Mouse (Mus musculus): Measurements from ENCODE around the gene Macrod2.
A peak's percentile ranks its signal among the peaks of the same experiment; 100 is the strongest.

Macrod2 gene

DNA sequence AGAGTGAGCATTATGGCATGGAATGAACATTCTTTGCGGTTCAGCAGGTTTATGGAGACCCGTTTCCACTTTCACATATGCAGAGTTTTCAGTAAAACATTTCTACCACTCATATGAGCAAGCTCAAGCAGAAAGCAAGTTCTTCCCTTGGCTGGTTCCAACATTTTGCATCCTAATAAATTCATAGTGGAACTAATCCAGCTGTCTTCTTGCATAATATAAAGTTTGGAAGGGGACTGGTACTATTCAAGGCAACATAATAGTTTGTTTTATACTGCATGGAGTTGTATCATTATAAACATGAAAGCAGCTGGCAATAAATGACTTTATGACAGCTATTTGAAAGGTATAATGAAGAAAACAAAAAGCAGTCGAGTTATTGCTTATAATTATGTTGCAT lies 1320.0 kb downstream of the Macrod2 start:
- no peak for DNase-seq (ENCODE audit: low spot score)

DNA sequence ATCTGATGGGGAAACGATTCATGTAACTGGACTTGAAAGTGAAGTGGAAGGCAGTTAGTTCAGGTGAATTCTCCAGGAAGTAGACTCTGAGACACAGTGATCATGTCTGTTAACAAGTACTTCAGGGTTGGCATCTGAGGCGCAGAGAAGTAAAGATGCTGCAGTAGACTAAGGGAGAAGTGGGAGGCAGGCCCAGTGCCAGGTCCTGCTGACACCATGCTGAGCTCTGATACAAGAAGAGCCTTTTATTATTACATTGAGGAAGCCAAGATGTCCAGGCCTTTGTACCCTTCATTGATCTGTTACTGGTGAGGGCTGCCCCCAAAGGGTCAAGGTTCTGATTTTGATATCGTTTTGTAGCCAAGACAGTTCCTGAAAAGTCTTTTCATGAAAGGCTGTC lies 1327.4 kb downstream of the Macrod2 start:
- DNase-seq (ENCODE audit: low spot score), result no peak

DNA sequence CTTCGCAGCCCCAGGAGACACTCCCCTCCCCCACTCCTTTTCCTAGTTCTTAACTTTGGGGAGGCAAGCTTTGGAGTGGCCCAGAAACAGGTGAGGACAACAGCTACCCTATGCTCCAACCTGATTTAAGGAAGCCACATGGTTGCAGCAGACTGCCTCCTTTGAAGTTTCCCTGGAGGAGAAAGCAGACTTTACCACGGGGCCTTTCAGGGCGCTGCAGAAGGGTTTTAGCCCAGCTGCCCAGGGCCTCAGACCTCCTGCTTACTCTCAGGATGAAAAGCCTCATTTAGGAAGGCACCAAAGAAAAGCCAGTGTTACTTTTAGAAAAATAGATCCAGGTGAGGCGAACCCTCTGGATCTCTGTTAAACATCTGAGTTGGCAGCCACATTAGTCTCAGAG lies 1333.9 kb downstream of the Macrod2 start:
- DNase-seq (ENCODE audit: low spot score), result no peak

DNA sequence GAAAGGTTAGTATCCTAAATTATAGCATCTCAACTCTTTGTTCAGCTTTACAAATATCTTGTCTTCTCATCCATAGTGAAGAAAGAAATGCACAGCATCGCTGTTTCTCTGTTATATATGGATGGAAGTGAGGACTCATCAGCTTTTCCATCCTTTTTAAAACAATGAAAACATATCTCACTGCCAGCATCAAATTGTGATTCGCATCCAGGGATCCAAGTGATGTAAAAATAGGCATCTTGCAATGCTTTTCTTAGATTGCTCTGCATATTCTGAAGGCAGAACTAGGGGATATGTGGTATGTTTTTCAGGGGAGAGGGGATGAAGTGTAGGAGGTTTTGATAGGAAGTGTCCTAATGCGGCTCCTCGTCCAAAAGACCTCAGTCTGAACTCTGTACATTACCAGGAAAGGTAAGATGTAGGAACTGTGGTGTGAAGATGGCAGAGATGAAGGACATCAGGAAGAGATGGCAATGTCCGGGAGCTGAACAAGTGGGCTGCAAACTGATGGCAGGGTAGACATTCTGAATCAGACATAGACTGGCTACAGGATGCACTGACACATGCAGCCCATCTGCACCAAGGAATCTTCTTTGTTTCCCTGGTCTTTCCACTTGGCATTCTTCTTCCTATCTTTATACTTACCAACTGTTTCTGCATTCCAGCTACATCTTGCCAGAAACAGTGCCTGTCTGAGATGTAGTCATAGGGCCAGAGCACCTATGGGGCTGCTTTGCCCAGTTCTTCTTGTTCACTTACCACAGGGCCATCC lies 1341.8 kb downstream of the Macrod2 start:
- DNase-seq (ENCODE audit: low spot score), result no peak

DNA sequence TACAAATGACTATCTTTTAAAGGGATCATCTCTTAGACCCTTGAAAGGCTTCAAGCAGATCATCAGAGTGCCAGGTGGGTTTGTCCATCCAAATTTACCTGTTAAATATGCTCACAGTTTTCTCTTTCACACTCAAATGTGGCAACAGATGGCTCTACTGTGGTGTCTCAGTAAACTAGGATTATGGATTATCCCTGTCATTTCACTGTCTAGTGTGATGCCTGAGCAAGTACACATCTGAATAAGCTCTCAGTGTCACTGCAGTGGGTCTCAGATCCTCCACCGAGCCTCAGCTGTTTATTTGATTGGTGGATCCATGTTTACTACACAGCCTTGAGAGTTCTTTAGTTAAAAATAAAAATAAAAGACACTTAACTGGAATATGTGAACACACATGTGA lies 1343.6 kb downstream of the Macrod2 start:
- DNase-seq (ENCODE audit: low spot score), result no peak

DNA sequence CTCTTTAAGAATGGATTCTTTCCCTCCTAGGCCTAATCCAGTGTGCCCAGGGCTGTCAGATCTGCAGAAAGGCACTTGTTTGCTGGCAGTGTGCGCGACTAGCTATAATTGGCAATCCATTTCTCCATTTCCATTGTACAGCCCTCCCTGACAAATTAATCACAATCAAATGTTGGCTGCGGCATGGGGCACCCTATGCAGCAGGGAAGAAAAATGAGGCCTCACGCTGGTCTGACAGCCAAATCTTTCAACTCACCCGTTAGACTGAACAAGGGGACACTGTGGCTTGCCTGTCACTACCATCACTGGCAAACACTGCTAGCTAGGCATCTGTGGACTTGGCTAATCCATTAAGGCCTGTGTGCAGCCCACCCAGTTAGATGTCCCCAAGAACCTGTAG lies 1345.2 kb downstream of the Macrod2 start:
- DNase-seq (ENCODE audit: low spot score), result no peak

DNA sequence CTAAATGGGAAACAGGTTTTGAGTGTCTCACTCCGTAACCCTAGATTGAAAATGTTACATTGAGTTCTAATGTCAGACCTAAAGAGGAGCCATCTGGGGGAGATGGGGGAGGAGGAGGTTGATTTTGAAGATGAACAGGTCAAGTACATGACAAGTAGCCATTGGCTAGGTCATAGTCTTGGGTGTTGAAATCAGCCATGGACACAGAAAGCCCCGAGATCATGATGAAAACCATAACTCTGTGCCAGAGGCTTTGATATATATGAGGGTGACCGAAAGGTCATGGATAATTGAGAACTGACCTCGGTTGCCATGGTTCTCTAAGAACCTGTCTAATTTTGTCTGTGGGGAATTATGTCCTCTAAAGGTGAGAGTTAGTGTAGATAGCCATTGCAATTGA lies 1405.1 kb downstream of the Macrod2 start:
- no peak for DNase-seq (ENCODE audit: low spot score)

DNA sequence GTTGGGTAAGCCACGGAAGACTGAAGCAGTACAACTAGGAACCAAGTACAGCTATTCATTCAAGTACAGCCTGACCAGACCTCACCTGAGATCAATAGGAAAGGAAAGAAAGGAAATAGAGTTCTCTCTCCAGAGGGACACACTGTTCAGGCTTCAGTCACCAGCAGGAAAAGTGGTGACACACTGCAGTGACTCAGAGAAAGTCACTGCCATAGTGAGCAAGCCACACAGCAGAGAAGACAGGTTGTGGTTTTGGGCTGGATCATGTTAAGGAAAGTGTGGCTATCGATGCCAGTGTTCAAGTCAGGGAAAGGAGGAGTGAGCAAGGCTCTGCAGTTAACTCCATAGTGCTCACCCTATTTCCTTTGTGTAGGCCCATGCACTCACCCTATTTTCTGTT lies 1405.8 kb downstream of the Macrod2 start:
- DNase-seq (ENCODE audit: low spot score), result no peak

DNA sequence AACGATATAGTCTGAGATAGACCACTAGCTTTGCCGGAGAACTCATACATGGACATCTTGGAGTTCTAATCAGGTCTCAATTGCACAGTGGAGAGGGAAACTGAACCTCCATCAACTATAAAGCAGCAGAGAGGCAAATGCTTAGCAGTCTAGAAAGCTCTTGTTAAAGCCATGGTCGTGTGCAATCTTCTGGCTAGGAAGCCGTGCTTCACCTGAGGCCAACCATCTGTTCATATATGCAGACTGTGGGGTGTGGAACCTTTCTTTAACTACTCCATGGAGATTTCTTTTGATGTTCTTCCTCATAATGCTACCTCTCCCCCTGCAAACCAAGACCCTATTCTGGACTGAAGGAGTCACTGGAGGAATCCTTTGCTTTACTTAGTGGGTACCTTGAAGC lies 1421.2 kb downstream of the Macrod2 start:
- no peak for DNase-seq (ENCODE audit: low spot score)

DNA sequence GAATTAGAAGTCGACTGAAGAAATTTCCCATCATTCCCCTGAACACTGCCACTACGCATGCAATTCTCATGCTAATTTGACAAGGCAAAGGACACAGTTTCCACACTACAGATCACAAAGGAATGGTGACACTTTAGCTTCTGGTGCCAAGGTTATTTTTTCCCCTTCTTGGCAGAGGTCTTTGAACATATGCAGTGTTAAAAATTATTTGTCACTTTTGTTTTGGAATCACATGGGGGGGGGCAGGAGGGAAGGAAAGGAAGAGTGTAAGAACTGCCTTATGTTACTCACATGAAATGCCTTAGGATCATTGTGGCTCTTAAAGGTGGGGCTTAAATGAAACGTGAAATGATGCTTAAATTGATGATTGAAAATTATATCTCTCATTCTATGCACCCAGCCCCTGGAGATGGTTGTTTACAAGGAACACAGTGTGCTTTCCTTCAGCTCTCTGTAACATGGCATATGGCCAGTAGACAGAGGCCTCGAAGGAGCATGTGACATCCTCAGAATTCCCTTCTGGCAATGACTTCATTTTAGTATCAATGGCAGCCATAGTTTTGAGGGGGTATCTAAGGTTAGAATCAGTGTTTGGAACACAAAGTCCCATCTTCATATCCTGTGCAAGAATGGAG lies 1422.6 kb downstream of the Macrod2 start:
- no peak for DNase-seq (ENCODE audit: low spot score)

DNA sequence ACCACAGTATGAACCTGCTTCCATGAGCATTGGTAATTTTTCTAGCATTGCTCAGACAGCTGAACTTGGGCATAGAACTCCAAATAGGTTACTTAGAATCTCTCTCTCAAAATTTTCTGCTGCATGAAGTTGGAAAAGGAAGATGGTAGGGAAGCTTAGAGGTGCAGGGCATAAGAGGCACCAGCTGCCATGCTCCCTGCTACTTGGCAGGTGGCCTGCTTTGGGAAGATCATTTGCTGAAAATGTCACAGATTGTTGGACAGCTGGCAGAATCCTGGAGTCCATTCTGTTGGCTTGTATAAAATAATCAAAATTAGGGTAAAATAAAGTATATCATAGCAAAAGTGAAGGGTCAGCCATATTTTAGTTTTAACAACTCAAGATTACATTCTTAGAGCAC lies 1425.7 kb downstream of the Macrod2 start:
- no peak for DNase-seq (ENCODE audit: low spot score)

DNA sequence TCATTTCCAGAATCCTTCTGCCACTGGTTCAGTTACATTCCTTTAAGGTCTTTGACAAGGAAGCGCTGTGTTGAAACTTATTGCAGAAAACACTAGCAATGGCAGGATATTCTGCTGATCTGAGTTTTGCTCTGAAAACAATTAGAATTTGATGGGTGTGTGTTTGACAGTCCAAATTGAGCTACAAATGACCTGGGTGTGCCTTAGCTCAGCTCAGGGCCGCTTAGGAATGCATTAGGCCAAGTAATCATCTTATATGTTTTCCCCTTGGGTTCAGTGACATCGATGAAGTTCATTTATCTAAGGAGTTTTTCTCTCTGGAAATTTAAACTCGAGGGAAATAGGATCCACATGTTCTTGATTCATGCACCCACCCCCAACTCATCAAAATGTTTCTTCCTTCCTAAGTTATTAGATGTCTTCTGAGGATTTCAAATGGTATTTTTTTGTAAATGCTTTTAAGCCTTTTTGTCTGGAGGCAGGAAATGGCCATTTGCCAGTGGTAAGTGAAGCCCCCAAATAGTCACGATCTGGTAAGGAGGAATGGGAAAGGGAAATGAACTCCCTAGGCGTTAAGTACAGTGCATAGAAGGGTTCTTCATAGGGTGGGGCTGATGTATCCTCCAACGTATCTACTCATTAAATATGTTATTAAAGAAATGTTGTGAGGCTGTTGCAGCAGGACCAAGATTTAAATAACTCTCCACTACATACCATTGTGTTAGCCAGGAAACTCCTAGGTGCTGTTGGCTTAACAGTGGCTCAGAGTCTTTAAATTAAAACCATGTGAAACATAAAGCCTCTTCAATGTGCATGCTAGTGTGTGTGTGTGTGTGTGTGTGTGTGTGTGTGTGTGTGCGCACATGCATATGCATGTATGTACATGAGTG lies 1430.7 kb downstream of the Macrod2 start:
- DNase-seq (ENCODE audit: low spot score), result no peak

DNA sequence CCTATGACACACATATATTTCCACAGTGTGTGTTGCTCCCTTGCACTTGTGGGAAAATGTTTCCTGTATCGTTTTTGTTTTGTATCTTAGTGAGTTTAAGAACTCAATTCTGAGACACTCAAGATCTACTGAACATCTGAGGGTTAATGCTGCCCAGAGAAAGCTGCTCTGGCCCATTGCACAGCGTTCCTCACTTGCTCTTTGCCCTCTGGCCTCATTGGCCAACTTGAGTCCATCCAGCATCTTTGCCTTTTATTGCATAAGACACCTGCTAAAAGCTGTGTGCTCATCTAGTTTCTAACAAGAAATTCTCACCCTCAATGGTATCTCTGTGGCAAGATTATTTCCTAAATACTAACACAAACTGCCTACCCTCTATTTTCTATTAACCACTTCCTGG lies 1435.4 kb downstream of the Macrod2 start:
- DNase-seq (ENCODE audit: low spot score), result no peak

DNA sequence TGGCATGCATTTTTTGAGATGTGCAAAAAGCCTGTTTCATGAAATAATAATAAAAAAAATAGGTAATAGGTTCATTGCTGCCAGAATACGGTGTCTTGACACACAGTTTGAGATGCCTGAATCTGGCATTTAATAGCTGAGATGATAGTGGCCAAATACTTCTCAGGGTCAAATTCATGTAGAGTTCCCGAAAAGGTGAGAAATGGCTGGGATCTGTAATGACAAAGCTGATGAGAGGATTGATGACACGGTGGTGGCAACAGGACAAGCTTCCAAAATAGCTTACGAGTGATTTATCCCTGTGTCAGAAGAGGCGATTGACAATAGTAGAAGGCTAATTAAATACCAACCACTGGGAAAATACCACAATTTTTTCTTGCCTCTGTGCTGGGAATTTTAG lies 1436.4 kb downstream of the Macrod2 start:
- DNase-seq (ENCODE audit: low spot score), result no peak

DNA sequence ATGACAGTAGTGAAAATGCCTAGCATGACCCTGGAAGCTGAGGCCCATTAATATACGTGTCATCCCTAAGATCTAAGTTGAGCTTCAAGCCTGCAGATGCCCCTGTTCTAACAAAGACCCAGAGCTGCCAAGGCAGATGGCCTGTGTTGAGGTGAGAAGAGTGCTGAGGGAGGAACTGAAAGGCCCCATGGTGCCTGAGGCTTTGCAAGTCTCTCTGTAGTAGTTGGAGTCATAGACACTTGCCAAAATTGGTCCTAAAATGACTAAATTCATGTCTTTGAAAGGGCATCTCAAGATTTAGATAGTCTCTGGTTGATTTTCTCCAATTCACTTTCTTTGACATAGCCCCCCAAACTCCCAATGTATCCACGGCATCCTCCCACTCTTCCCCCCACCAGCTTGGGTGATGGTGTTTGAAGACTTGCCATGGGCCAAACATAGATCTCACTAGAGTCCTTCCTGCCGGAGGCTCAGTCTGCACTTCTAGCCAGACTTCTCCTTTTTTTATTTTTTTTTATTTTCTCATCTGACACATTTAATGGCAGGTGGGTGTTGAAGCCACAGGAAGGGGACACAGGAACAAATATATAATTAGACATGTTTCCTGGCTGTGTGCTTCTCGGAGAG lies 1439.2 kb downstream of the Macrod2 start:
- no peak for DNase-seq (ENCODE audit: low spot score)

DNA sequence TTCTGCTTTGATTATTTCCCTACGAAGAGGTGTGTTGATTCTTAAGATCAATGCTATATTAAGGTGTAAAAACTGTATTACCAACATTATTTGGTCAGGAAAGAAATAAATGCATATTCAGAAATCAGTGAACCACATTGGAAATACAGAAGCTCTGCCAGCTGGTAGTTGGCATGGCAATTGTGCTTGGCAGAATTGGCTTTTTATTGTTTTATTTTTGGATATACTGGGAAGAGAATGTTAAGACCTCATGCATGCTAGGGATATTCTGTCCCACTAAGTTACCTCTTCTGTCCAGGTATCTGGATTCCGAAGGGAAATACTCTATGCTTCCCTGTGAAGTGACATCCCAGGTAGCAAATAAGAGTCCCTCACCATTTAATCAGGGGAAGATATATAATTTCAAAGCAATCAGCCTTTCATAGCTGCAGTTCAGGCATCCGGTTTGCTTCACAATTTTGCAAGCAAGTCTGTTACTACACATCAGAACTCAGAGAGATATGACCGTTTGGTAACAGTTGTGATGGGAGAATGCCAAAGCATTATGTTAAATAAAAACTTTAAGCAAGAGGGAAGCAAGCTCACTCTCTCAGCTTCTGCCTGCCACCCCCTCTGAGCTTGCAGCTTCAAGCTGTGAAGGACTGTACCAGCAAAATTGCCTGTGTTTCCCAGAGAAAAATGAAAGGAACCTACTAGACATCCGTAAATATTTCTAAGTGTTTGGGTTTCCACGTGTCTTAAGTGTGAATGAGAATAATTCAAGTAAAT lies 1449.5 kb downstream of the Macrod2 start:
- DNase-seq (ENCODE audit: low spot score), result no peak

DNA sequence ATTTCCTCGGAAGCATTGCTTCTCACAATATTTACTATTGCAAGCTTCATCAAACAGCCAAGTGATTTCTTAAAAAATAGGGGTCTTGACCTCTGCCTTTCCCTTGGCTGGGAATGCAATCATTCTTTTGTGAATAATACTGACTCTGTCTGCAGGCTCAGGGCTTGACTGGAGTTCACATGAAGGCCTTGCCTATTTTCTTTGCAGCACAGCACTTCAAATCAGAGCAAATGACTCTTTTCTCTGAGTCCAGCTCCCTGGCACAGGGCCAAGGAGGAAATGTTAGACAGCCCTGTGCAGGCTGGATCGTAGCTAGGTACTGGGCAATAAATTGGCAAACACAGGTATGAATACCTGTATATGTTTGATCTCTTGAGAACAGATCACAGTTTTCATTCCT lies 1464.1 kb downstream of the Macrod2 start:
- peak; percentile 16 for DNase-seq (ENCODE audit: low spot score)

DNA sequence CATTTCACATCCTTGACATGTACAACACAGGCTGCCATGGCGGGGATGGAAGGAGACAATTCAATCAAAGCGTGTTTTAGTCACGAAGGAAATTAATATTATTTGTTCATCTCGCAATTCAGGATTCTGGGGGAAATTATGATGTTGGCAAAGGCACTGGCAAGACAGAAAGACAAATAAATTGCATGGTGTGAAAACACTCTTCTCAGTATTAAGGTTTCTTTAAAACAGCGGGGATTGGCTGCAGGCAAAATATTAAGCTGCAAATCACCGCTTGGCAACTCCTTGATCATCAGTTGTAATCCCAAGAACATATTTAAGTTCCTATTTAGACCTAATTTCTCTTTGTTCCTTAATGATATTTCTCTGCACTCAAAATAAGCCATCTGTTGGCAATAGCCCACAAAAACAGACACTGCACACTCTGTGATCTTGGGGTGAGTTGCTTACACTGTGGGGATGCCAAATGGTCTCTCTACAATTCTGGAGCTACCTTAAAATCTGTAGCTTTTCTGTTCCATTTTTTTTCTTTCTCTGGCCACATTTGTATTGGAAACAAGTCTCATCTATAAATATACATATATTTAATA lies 1466.7 kb downstream of the Macrod2 start:
- DNase-seq (ENCODE audit: low spot score), result no peak

DNA sequence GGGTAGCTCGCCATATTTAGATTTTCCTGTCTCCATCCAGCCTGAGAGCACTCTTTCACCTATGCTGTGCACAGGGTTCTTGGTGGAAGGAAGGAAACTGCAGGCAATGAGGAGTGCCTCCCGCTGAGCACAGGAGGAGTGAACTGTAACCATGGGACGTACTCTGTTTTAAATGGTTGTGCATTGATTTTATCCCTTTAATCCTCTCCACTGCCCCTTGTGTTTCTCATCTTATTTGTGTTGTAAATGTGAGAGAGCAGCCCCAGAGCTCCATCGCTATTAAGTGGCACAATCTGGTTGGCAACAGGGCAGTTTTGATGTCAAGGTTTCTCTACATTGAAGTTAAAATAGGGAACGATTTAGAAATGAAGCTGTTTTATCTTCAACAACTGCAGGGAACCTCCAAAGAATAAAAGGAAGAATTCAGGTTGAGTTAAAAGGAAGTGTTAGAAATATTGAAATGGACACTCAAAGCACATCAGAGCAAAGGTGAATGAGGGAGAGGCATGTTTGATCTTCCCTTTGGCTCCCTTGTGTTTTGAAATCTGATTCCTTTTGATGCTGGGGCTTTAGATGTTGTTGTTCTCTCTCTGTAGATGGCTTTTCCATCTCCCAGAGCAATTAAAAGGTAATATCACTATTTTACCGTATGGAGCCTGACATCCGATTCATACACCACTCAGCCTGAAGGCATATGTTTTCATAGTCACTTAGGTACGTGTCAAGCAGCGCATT lies 1467.6 kb downstream of the Macrod2 start:
- DNase-seq (ENCODE audit: low spot score), result no peak

DNA sequence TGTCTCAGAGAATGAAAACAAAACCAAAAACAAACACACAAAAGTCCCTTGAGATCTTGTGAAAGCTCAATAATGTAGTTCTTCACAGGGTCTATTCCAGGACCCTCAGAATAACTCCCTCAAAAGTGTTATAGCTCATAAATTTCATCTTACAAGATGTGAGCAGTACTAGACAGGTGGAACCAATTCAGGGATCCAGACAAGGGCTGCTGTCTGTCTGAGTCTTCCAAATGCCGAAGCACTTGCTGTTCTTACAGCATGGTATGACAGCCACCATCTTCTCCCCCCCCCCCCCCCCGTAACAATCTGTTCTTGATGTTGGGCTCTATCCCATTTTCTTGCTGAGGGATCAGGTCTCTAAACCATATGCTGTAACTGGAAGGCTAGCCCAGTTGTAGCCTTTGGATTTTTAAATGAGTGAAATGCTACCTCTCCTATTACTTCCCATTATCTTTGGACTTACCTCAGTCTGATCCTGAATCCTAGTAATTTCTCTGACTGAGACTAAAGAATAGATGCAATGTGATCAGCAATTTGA lies 1468.6 kb downstream of the Macrod2 start:
- DNase-seq (ENCODE audit: low spot score), result no peak

All from urinary bladder, postnatal 14 days (tissue).